Mouse (Mus musculus): Measurements from ENCODE around the gene Mmp24.

Gene Mmp24

GRCm38 (mm10) chr2:155774261-155774926 lies 748 bp upstream of the Mmp24 start:
- intact Hi-C loops (cut with DNase I) = loop anchor here (5.0 kb wide), 1 partner anchor 282 kb away; no protein-coding TSS in a partner anchor

DNA sequence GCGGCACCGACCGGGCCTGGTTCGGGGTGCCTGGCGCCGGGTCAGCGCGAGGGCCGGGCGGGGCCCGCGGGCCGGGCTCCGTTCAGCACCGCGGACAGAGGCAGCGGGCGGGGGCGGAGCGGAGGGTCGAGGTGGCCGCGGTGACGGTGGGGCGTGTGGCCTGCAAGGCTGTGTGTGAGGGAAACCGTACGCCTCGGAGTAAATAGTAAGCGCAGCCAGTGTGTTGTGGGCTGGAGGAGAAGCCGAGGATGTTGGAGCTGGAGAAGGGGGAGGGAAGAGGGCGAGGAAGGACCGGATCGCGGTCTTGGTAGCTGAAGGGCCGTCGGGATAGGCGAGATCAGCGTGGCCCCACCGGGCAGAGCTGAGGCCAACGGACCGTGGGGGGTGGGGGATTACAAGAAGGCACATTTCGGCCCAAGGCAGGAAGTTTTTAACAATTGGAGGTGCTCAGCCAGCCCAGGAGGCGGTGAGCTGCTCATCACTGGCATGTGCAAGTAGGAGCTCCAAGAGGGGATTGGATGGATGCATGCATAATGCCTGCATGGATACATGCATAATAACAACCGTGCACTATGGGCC lies 632 bp downstream of the Mmp24 start:
- intact Hi-C loops (cut with DNase I) = no loop called here

- intact Hi-C loops (cut with DNase I) = no loop called here
Measured at GRCm38 (mm10) chr2:155776824-155777687, 1.9 kb downstream of the Mmp24 start.

- intact Hi-C loops (cut with DNase I) = no loop called here
Measured at GRCm38 (mm10) chr2:155777688-155777985, 2.5 kb downstream of the Mmp24 start.

DNA sequence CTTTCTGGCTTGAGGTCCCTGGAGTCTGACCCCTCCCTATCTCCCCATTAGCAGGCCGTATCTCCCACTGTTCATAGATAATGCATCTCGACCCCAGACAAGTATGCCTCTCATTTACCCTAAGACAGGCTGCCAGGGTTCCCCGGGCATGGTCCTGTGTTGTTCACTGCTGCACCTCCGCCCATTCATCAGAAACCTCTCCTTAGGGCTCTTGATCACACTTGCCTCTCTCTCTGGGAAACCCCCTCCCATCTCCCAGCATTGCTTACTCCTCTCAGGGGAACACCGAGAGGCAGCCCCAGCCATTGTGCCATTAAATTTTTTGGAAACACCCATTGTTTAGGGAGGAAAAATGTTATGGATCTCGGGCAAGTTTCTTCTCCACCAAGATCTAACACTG lies 2.9 kb downstream of the Mmp24 start:
- intact Hi-C loops (cut with DNase I) = no loop called here

GRCm38 (mm10) chr2:155779066-155779465 lies 3.9 kb downstream of the Mmp24 start:
- intact Hi-C loops (cut with DNase I) = no loop called here

GRCm38 (mm10) chr2:155779506-155779905 lies 4.4 kb downstream of the Mmp24 start:
- intact Hi-C loops (cut with DNase I) = no loop called here

DNA sequence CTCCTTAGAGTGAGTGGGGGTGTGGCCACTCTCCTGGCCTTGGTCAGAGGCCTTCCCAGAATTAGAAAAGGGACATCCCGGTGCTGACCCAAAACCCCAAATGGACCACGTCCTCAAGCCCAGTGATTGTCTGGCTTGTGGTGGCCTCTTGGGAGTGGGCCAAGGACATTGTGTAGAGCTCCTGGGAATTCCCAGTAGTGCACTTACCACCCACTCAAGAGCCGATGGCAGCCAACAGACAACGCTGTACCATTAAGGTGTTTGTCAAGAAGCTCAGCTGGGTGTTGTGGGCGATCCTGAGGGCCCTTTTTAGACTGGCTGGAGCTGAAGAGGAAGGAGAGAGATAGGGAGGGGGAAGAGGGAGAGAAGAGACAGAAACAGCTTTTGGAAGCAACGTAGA lies 9.4 kb downstream of the Mmp24 start:
- intact Hi-C loops (cut with DNase I) = no loop called here

DNA sequence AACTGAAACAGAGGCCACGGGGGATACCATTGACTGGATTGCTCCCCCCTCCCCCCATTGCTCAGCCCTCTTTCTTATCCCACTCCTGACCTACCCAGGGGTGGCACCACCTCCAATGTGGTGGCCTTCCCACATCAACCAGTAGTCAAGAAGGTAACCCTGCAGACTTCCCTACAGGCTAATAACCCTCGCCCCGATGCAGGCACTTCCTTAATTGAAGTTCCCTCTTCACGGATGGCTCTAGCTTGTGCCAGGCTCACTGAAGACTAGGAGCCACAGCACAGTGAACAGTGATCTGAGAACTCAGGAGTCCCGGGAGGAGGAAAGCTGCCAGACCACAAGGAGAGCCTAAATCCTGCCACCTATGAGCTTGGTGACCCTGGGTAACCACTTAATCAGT lies 11.8 kb downstream of the Mmp24 start:
- intact Hi-C loops (cut with DNase I) = no loop called here

DNA sequence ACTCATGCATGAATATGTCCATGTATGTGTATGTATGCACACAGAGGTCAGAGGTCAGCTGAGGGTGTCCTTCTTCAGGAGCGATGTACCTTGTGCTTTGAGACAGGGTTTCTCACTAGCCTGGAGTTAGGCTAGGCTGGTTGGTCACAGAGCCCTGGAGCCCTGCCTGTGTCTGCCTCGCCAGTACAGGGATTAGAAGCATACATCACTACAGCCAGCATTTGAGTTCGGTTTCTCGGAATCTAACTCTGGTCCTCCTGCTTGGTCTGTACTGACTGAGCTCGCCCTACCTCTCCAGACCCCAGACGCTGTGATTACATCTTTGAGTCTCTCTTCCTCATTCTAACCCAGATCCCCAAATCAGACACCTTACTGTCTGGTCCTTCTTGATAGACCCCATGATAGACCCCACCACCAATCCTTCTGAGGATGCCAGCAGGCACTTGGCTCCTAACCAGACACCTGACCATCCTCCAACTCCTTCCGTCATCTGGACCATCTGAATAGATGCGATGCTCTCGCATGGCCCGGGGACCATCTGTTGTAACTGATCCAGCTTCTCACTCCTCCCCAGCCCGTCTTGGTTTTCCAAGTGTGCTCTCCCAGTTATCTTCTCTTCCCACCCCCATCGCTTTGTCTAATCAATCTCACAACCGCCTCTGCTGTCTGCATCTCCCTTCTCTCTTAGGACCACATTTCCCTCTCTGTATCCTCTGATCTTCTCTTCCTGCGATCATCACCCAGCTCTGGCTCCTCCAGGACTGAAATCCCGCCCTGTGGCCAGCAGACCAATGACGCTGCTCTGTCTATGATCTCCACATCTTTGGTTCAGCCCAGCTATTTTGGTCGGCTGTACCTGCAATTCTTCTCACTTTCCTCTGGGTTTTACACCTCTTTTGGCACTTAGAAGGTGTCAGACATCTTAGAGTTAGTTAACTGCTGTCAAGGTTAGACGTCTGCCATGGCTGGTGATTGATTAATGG lies 13.1 kb downstream of the Mmp24 start:
- intact Hi-C loops (cut with DNase I) = no loop called here

DNA sequence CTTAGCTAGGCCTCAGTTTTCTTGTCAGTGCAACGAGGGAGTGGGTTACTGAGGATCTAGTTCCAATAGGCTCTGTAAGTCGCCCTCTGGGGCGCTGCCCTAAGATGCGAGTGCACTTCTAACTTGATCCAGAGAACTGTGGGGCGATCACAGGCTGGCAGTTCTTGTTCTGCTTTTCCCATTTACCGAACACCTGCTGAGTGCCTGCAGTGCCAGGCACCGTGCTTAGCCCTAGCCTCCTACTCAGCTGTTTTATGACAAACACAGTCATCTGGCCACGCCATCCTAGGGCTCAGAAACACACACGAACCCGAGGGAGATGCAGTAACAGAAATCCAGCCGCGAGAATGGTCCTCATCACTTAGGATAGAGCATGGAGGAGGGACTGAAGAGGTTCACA lies 17.8 kb downstream of the Mmp24 start:
- intact Hi-C loops (cut with DNase I) = no loop called here

DNA sequence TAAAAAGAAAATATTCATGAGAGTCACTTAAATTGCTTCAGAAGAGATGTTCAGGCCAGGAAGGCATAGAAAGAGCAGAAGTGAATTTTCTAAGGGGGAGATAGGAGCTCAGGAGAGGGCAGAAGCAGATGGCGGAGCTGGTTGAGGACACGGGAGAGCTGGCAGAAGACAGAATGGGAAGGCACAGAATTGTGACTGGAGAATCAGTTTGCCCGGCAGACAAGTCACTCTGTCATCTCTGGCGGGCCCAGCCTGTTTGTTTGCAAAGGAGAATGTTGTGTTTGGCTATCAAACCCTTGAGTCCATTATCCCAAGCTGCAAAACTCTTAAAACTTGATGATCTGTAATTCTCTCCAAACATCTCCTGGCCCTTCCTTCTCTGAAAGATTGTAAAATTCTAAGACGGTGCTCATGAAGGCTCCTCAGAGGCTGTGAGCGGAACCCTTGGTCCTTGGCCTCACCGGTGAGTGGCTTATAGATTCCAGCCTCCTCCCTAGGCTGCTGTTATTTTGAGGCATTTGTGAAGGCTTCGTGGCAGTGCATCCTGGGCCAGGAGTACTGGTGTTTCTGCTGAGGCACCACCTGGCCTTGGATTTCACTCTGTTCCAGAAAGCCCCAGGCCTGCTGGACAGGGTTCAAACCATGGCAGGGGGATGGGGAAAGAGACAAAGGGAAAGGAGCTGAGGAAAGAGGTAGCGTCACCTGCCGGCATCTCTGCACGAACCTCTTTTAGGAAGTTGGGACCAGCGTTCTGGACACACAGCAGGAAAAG lies 19.7 kb downstream of the Mmp24 start:
- intact Hi-C loops (cut with DNase I) = no loop called here

- intact Hi-C loops (cut with DNase I) = no loop called here
Measured at GRCm38 (mm10) chr2:155798613-155799012, 23.5 kb downstream of the Mmp24 start.

- intact Hi-C loops (cut with DNase I) = loop anchor here (5.0 kb wide), 1 partner anchor 35 kb away; no protein-coding TSS in a partner anchor
Measured at GRCm38 (mm10) chr2:155802761-155803160, 27.6 kb downstream of the Mmp24 start.

DNA sequence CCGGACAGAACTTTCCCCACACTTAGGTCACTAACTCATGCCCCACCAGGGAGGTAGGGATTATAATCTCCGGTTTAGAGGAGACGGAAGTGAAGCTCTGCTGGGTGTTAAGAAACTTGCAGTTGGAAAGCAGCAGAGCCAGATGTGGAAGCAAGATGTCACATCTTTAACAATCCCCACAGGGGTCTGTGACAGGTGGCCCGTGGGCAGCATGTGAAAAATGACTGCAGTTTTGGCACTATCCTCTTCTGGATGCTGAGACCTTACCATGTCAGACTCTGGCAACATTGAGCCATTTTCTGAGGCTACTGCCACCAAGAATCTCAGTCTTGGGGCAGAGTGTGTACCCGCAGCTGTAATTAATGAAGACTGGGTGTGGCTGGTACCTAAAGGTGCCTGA lies 28.9 kb downstream of the Mmp24 start:
- intact Hi-C loops (cut with DNase I) = loop anchor here (5.0 kb wide), 1 partner anchor 37 kb away; no protein-coding TSS in a partner anchor

GRCm38 (mm10) chr2:155805231-155805924 lies 30.2 kb downstream of the Mmp24 start:
- intact Hi-C loops (cut with DNase I) = no loop called here

DNA sequence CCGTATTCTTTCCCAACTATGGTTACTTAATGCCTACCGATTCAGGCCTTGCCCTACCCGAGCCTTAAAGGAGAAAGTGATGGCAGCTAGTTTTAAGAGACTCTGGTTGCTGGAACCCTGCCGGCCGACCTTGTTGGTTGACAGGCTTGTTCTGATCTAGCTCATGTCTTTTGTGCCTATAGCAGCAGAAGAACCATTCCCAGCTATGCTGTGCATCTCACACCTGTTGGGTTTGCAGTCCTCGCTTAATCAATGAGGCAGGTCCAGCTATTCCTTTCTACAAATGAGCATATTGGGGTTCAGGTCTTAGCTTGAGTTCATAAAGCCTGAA lies 30.7 kb downstream of the Mmp24 start:
- intact Hi-C loops (cut with DNase I) = no loop called here

- intact Hi-C loops (cut with DNase I) = no loop called here
Measured at GRCm38 (mm10) chr2:155806548-155806947, 31.4 kb downstream of the Mmp24 start.

DNA sequence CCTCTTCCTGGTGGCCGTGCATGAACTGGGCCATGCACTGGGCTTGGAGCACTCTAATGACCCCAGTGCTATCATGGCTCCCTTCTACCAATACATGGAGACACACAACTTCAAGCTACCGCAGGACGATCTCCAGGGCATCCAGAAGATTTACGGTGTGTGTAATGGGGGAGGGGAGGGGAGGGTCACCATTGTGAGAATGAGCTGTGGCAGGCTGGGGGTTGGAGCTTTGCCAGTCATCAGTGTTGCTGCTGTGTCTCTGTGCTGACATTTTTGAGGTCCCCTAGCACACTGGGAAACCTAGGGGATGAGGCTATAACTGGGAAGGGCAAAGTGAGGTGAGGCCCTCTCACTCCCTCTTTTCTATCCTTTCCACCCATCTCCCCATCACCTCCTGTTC lies 32.3 kb downstream of the Mmp24 start:
- intact Hi-C loops (cut with DNase I) = no loop called here

- intact Hi-C loops (cut with DNase I) = loop anchor here (5.0 kb wide), 1 partner anchor 52 kb away; no protein-coding TSS in a partner anchor
Measured at GRCm38 (mm10) chr2:155809620-155810019, 34.5 kb downstream of the Mmp24 start.
